Mouse (Mus musculus): Measurements from ENCODE around the gene Klhl1. TPM values are rescaled to one million over a fixed set of nuclear protein-coding genes. Genes with fewer than 3 reads are reported as not detected.

The Klhl1 gene
- not detected in 2 replicates for polyA plus RNA-seq (2015; fragmentation: Nextera tagmentation; extraction: Ambion mirVana)

- H3K4me1 ChIP-seq (ENCODE audit: insufficient read depth, low read length) = peaks cover 16% of the 10 kb centered on the region
- no peak for ATAC-seq (ENCODE audit: low FRiP score, low TSS enrichment)
- H3K4me3 ChIP-seq (ENCODE audit: low read length) = peak within 1 kb of the TSS; percentile 47
- peak within 1 kb of the TSS; percentile 81 for H3K4me2 ChIP-seq (replicated peaks; ENCODE audit: low read depth, low read length)
- peaks cover 28% of the 10 kb centered on the region for H3K27me3 ChIP-seq (ENCODE audit: insufficient read depth, low read length)
- H3K36me3 ChIP-seq (ENCODE audit: insufficient read depth, low read length) = no peaks in the 10 kb centered on the region
- no peak within 1 kb of the TSS for H3K27ac ChIP-seq (ENCODE audit: low read length)
- whole genome bisulfite sequencing = 34% methylated on average over 13 of the region's 13 CpGs
- peak within 1 kb of the TSS; percentile 47 for H3K9ac ChIP-seq (replicated peaks; ENCODE audit: low read length)
- H3K9me3 ChIP-seq (ENCODE audit: low read length) = no peaks in the 10 kb centered on the region
Measured at GRCm38 (mm10) chr14:96518954-96519682, at the start of gene Klhl1. Gene Klhl1, minus strand, starts transcription at chr14:96519102.

- Histone ChIP-seq H3K9me3 (ENCODE audit: low read length) (no peaks in the 10 kb centered on the region), H3K4me2 (replicated peaks; ENCODE audit: low read depth, low read length) (no peak overlapping the region), H3K27me3 (ENCODE audit: insufficient read depth, low read length) (no peaks in the 10 kb centered on the region), H3K27ac (ENCODE audit: low read length) (no peak overlapping the region), H3K9ac (replicated peaks; ENCODE audit: low read length) (no peak overlapping the region), H3K4me1 (ENCODE audit: insufficient read depth, low read length) (no peaks in the 10 kb centered on the region), H3K4me3 (ENCODE audit: low read length) (no peak overlapping the region), H3K36me3 (ENCODE audit: insufficient read depth, low read length) (no peaks in the 10 kb centered on the region)
- no peak for ATAC-seq (ENCODE audit: low FRiP score, low TSS enrichment)
- WGBS = 88% methylated on average over 2 of the region's 2 CpGs
Measured at GRCm38 (mm10) chr14:96553668-96554067, 34.8 kb upstream of the Klhl1 start.

GRCm38 (mm10) chr14:96518151-96518953 lies 550 bp downstream of the Klhl1 start:
- H3K9ac ChIP-seq (replicated peaks; ENCODE audit: low read length) = peak overlapping the region; percentile 47

GRCm38 (mm10) chr14:96517727-96518126 lies 1.2 kb downstream of the Klhl1 start:
- ATAC-seq (ENCODE audit: low FRiP score, low TSS enrichment) = no peak
- Histone ChIP-seq H3K9ac (replicated peaks; ENCODE audit: low read length) (peak overlapping the region; percentile 47; the same call in 1 of the 2 replicates), H3K4me1 (ENCODE audit: insufficient read depth, low read length) (peaks cover 16% of the 10 kb centered on the region), H3K4me3 (ENCODE audit: low read length) (peak overlapping the region; percentile 47), H3K4me2 (replicated peaks; ENCODE audit: low read depth, low read length) (peak overlapping the region; percentile 81), H3K36me3 (ENCODE audit: insufficient read depth, low read length) (no peaks in the 10 kb centered on the region), H3K27me3 (ENCODE audit: insufficient read depth, low read length) (peaks cover 28% of the 10 kb centered on the region), H3K27ac (ENCODE audit: low read length) (no peak overlapping the region), H3K9me3 (ENCODE audit: low read length) (no peaks in the 10 kb centered on the region)
- 8% methylated on average over 9 of the region's 9 CpGs for WGBS

More at GRCm38 (mm10) chr14:96518151-96518953, 550 bp downstream of the Klhl1 start:
- ATAC-seq (ENCODE audit: low FRiP score, low TSS enrichment) = peak; percentile 94
- Histone ChIP-seq H3K9me3 (ENCODE audit: low read length) (no peaks in the 10 kb centered on the region), H3K4me1 (ENCODE audit: insufficient read depth, low read length) (peaks cover 16% of the 10 kb centered on the region), H3K36me3 (ENCODE audit: insufficient read depth, low read length) (no peaks in the 10 kb centered on the region), H3K4me2 (replicated peaks; ENCODE audit: low read depth, low read length) (peak overlapping the region; percentile 81), H3K27ac (ENCODE audit: low read length) (no peak overlapping the region), H3K27me3 (ENCODE audit: insufficient read depth, low read length) (peaks cover 28% of the 10 kb centered on the region), H3K4me3 (ENCODE audit: low read length) (peak overlapping the region; percentile 47)
- 2% methylated on average over 35 of the region's 35 CpGs for WGBS

- no peaks in the 10 kb centered on the region for H3K27me3 ChIP-seq (ENCODE audit: insufficient read depth, low read length)
- H3K4me2 ChIP-seq (replicated peaks; ENCODE audit: low read depth, low read length) = no peak overlapping the region
- 79% methylated on average over 2 of the region's 2 CpGs for WGBS
- H3K4me1 ChIP-seq (ENCODE audit: insufficient read depth, low read length) = no peaks in the 10 kb centered on the region
- H3K9me3 ChIP-seq (ENCODE audit: low read length) = no peaks in the 10 kb centered on the region
- no peaks in the 10 kb centered on the region for H3K36me3 ChIP-seq (ENCODE audit: insufficient read depth, low read length)
- H3K9ac ChIP-seq (replicated peaks; ENCODE audit: low read length) = no peak overlapping the region
- H3K4me3 ChIP-seq (ENCODE audit: low read length) = no peak overlapping the region
- no peak overlapping the region for H3K27ac ChIP-seq (ENCODE audit: low read length)
- no peak for ATAC-seq (ENCODE audit: low FRiP score, low TSS enrichment)
Measured at GRCm38 (mm10) chr14:96499936-96500335, 19.0 kb downstream of the Klhl1 start.

GRCm38 (mm10) chr14:96471812-96472211 lies 47.1 kb downstream of the Klhl1 start:
- WGBS = 86% methylated on average over 2 of the region's 2 CpGs
- Histone ChIP-seq H3K36me3 (ENCODE audit: insufficient read depth, low read length) (no peaks in the 10 kb centered on the region), H3K27ac (ENCODE audit: low read length) (no peak overlapping the region), H3K9ac (replicated peaks; ENCODE audit: low read length) (no peak overlapping the region), H3K4me2 (replicated peaks; ENCODE audit: low read depth, low read length) (no peak overlapping the region), H3K4me1 (ENCODE audit: insufficient read depth, low read length) (no peaks in the 10 kb centered on the region), H3K4me3 (ENCODE audit: low read length) (no peak overlapping the region), H3K27me3 (ENCODE audit: insufficient read depth, low read length) (no peaks in the 10 kb centered on the region), H3K9me3 (ENCODE audit: low read length) (no peaks in the 10 kb centered on the region)
- ATAC-seq (ENCODE audit: low FRiP score, low TSS enrichment) = no peak

GRCm38 (mm10) chr14:96471336-96471735 lies 47.6 kb downstream of the Klhl1 start:
- Histone ChIP-seq H3K4me2 (replicated peaks; ENCODE audit: low read depth, low read length) (no peak overlapping the region), H3K4me3 (ENCODE audit: low read length) (no peak overlapping the region), H3K9me3 (ENCODE audit: low read length) (no peaks in the 10 kb centered on the region), H3K27me3 (ENCODE audit: insufficient read depth, low read length) (no peaks in the 10 kb centered on the region), H3K4me1 (ENCODE audit: insufficient read depth, low read length) (no peaks in the 10 kb centered on the region), H3K9ac (replicated peaks; ENCODE audit: low read length) (no peak overlapping the region), H3K36me3 (ENCODE audit: insufficient read depth, low read length) (no peaks in the 10 kb centered on the region), H3K27ac (ENCODE audit: low read length) (no peak overlapping the region)
- ATAC-seq (ENCODE audit: low FRiP score, low TSS enrichment) = no peak

- Histone ChIP-seq H3K9ac (replicated peaks; ENCODE audit: low read length) (no peak overlapping the region), H3K4me3 (ENCODE audit: low read length) (no peak overlapping the region), H3K9me3 (ENCODE audit: low read length) (no peaks in the 10 kb centered on the region), H3K4me2 (replicated peaks; ENCODE audit: low read depth, low read length) (no peak overlapping the region), H3K27ac (ENCODE audit: low read length) (no peak overlapping the region), H3K27me3 (ENCODE audit: insufficient read depth, low read length) (no peaks in the 10 kb centered on the region), H3K36me3 (ENCODE audit: insufficient read depth, low read length) (no peaks in the 10 kb centered on the region), H3K4me1 (ENCODE audit: insufficient read depth, low read length) (no peaks in the 10 kb centered on the region)
- ATAC-seq (ENCODE audit: low FRiP score, low TSS enrichment) = no peak
- 44% methylated on average over 2 of the region's 2 CpGs for WGBS
Measured at GRCm38 (mm10) chr14:96461756-96462155, 57.1 kb downstream of the Klhl1 start.

GRCm38 (mm10) chr14:96392032-96392737 lies 126.7 kb downstream of the Klhl1 start:
- H3K4me1 ChIP-seq (ENCODE audit: insufficient read depth, low read length) = no peaks in the 10 kb centered on the region
- no peaks in the 10 kb centered on the region for H3K27me3 ChIP-seq (ENCODE audit: insufficient read depth, low read length)
- ATAC-seq (ENCODE audit: low FRiP score, low TSS enrichment) = no peak
- H3K36me3 ChIP-seq (ENCODE audit: insufficient read depth, low read length) = no peaks in the 10 kb centered on the region
- H3K4me3 ChIP-seq (ENCODE audit: low read length) = no peak overlapping the region
- no peaks in the 10 kb centered on the region for H3K9me3 ChIP-seq (ENCODE audit: low read length)
- H3K9ac ChIP-seq (replicated peaks; ENCODE audit: low read length) = no peak overlapping the region
- H3K27ac ChIP-seq (ENCODE audit: low read length) = no peak overlapping the region
- no peak overlapping the region for H3K4me2 ChIP-seq (replicated peaks; ENCODE audit: low read depth, low read length)
